Mouse (Mus musculus) cerebellum, adult (tissue): Measurements from ENCODE around the gene Carm1.

Experiments used
- ATAC-seq: cut with Nextera tagmentation; 2 replicates; pipeline ENCODE4 v1.9.2; 2017; ENCODE audit warnings: mild to moderate bottlenecking, moderate library complexity, mixed read lengths; ENCODE audit not compliant: insufficient number of reproducible peaks, low FRiP score, low TSS enrichment

The Carm1 gene

GRCm38 (mm10) chr9:21605865-21606264 lies 59.2 kb downstream of the Carm1 start:
- no peak for ATAC-seq

GRCm38 (mm10) chr9:21606648-21607047 lies 60.0 kb downstream of the Carm1 start:
- no peak for ATAC-seq

GRCm38 (mm10) chr9:21609861-21610260 lies 63.2 kb downstream of the Carm1 start:
- no peak for ATAC-seq

- no peak for ATAC-seq
These were observed 68.3 kb downstream of the Carm1 start for GRCm38 (mm10) chr9:21614864-21615616.

GRCm38 (mm10) chr9:21615617-21616231 lies 69.0 kb downstream of the Carm1 start, which contains the start of gene Smarca4:
TSS of gene Smarca4 (plus strand) at chr9:21616169.
- ATAC-seq: peak; percentile 96

- ATAC-seq: peak; percentile 60; the same call in 1 of the 2 replicates
These were observed 69.6 kb downstream of the Carm1 start for GRCm38 (mm10) chr9:21616232-21616781.

GRCm38 (mm10) chr9:21617066-21617465 lies 70.4 kb downstream of the Carm1 start:
- ATAC-seq: no peak

GRCm38 (mm10) chr9:21620229-21620628 lies 73.5 kb downstream of the Carm1 start:
- no peak for ATAC-seq

- ATAC-seq: no peak
These were observed 76.0 kb downstream of the Carm1 start for GRCm38 (mm10) chr9:21622676-21623075.

- no peak for ATAC-seq
These were observed 78.9 kb downstream of the Carm1 start for GRCm38 (mm10) chr9:21625342-21626339.

GRCm38 (mm10) chr9:21626571-21626970 lies 79.9 kb downstream of the Carm1 start:
- ATAC-seq: no peak

GRCm38 (mm10) chr9:21627145-21627795 lies 80.6 kb downstream of the Carm1 start:
- no peak for ATAC-seq

GRCm38 (mm10) chr9:21630673-21631072 lies 84.0 kb downstream of the Carm1 start:
- ATAC-seq: no peak

GRCm38 (mm10) chr9:21633106-21633505 lies 86.4 kb downstream of the Carm1 start:
- ATAC-seq: no peak

- no peak for ATAC-seq
These were observed 88.9 kb downstream of the Carm1 start for GRCm38 (mm10) chr9:21635639-21636038.

- ATAC-seq: peak; percentile 12; the same call in 1 of the 2 replicates
These were observed 92.3 kb downstream of the Carm1 start for GRCm38 (mm10) chr9:21639031-21639430.
